12 mouse cellular contexts compared by ENCODE assay signal in genomic region chr13:43763301-43763994, GRCm38 (mm10). TPM values are rescaled to one million over a fixed set of nuclear protein-coding genes. Genes with fewer than 3 reads are reported as not detected.
DNase-seq lines count a peak whose midpoint lies in the region; TF ChIP-seq lines count a peak whose summit lies in the region.
"Had no signal": no experiment of that assay in that cellular context is flagged by ENCODE, and none has a peak within 500 bp of the region (broad histone marks: within the 10 kb centered on the region; RNA-seq: fewer than 3 reads in every experiment).

No protein-coding gene starts in this region.

- peaks cover 13% of the 10 kb centered on the region; the same call in 1 of the 2 replicates for H3K4me1 ChIP-seq in heart, embryonic 10.5 days
- H3K4me1 ChIP-seq: embryonic facial prominence, embryonic 10.5 days had no signal

- no peaks in the 10 kb centered on the region for H3K9me3 ChIP-seq in heart, embryonic 10.5 days
- H3K9me3 ChIP-seq: embryonic facial prominence, embryonic 10.5 days; forebrain, embryonic 13.5 days; hindbrain, embryonic 13.5 days had no signal

- H3K27ac ChIP-seq in heart, embryonic 10.5 days = no peak overlapping the region
- no peak overlapping the region for H3K27ac ChIP-seq in layer of hippocampus, adult 2 months
- H3K27ac ChIP-seq: embryonic facial prominence, embryonic 10.5 days; forebrain, embryonic 13.5 days; hindbrain, embryonic 13.5 days had no signal

- 89% methylated on average over 12 of the region's 12 CpGs for WGBS in heart, embryonic 10.5 days

- no peaks in the 10 kb centered on the region for H3K36me3 ChIP-seq in heart, embryonic 10.5 days
- H3K36me3 ChIP-seq: embryonic facial prominence, embryonic 10.5 days; hindbrain, embryonic 13.5 days had no signal

- peak; percentile 54 for DNase-seq in heart, embryonic 10.5 days (ENCODE audit: low spot score)
- no peak for DNase-seq in heart, postnatal 25 days (ENCODE audit: low spot score)
- DNase-seq in layer of hippocampus, adult 2 months (ENCODE audit: low spot score in 2 of 2) = no peak
- no peak for DNase-seq in layer of hippocampus, adult 9-10 months (ENCODE audit: low spot score)
- DNase-seq in A20 (ENCODE audit: low read depth, low spot score) (peak; percentile 61), ZHBTc4 (ENCODE audit: low read depth, low spot score) (peak; percentile 23)
- no peak for DNase-seq in cerebellum, postnatal 36 days
- no peak for DNase-seq in adrenal gland, postnatal 10 days
- DNase-seq: gastrocnemius, postnatal 14 days had no signal

- H3K4me3 ChIP-seq in heart, embryonic 10.5 days = no peak overlapping the region
- no peak overlapping the region for H3K4me3 ChIP-seq in layer of hippocampus, adult 2 months
- H3K4me3 ChIP-seq: embryonic facial prominence, embryonic 10.5 days; forebrain, embryonic 13.5 days; hindbrain, embryonic 13.5 days had no signal

- peak; percentile 24; the same call in 1 of the 2 replicates for TF ChIP-seq CTCF in layer of hippocampus, adult 2 months (conservative IDR thresholded peaks at IDR 0.05)

- no peaks in the 10 kb centered on the region for H3K27me3 ChIP-seq in heart, embryonic 10.5 days (ENCODE audit: insufficient read depth, poor library complexity, severe bottlenecking)
- H3K27me3 ChIP-seq: forebrain, embryonic 13.5 days; hindbrain, embryonic 13.5 days had no signal

- intact Hi-C loops in heart, postnatal 25 days (cut with DNase I) = no loop called here

RNA-seq across cellular contexts. Expression of gene Cd83, which starts 21.1 kb away (rescaled TPM):
- 1.3 and 3.0 TPM in 2 replicates for polyA plus RNA-seq in heart, embryonic 10.5 days (2016; fragmentation: Nextera tagmentation; extraction: Ambion mirVana)
- 1 to 10 TPM; 3.1 to 3.5 TPM for total RNA-seq in heart, postnatal 25 days (2021)
- 1 to 10 TPM; 7.5 to 8.3 TPM for total RNA-seq in layer of hippocampus, adult 2 months (2021)
- 1 to 10 TPM; 4.2 to 5.7 TPM for total RNA-seq in adrenal gland, postnatal 10 days (2021)

Comparison
In these comparisons a context has a peak if more than half of its experiments do, and no peak if none do; other contexts are left out.
1. DNase-seq: peak in heart, embryonic 10.5 days (single experiment), A20 (single experiment) and ZHBTc4 (single experiment); none in heart, postnatal 25 days (single experiment), layer of hippocampus, adult 2 months (0 of 2), layer of hippocampus, adult 9-10 months (single experiment), cerebellum, postnatal 36 days (0 of 2) and adrenal gland, postnatal 10 days (single experiment).